In genomic region chr5:115565403-115565802, GRCm38 (mm10) we compare ENCODE assay signal across 8 mouse cellular contexts. TPM values are rescaled to one million over a fixed set of nuclear protein-coding genes. Genes with fewer than 3 reads are reported as not detected.
A peak's percentile ranks its signal among the peaks of the same experiment; 100 is the strongest.
DNase-seq lines count a peak whose midpoint lies in the region; ATAC-seq and TF ChIP-seq lines count a peak whose summit lies in the region.

No protein-coding gene starts in this region.

- peaks cover 4% of the 10 kb centered on the region for H3K4me1 ChIP-seq in bone marrow, adult 2 months (ENCODE audit: control insufficient read depth, insufficient read depth, low read length)
- peaks cover 7% of the 10 kb centered on the region; the same call in 1 of the 2 replicates for H3K4me1 ChIP-seq in hindbrain, embryonic 11.5 days (replicated peaks; ENCODE audit: control insufficient read depth, insufficient read depth, low read length)
- peaks cover 38% of the 10 kb centered on the region for H3K4me1 ChIP-seq in midbrain, embryonic 12.5 days

- H3K9me3 ChIP-seq in hindbrain, embryonic 11.5 days (ENCODE audit: control insufficient read depth, low read length): no peaks in the 10 kb centered on the region
- H3K9me3 ChIP-seq in midbrain, embryonic 12.5 days: no peaks in the 10 kb centered on the region

- no peak for TF ChIP-seq CTCF in layer of hippocampus, adult 2 months (conservative IDR thresholded peaks at IDR 0.05)
- TF ChIP-seq CTCF in bone marrow, adult 2 months (IDR thresholded peaks at IDR 0.05; ENCODE audit: control insufficient read depth, insufficient read depth, low read length): no peak

- no peak for DNase-seq in layer of hippocampus, adult 2 months (ENCODE audit: low spot score in 2 of 2)
- DNase-seq in layer of hippocampus, adult 8-10 months (ENCODE audit: low spot score in 2 of 2): no peak
- DNase-seq in hindbrain, embryonic 11.5 days (ENCODE audit: low spot score): peak; percentile 47
- DNase-seq in cerebellum, adult 18-20 months: no peak
- no peak for DNase-seq in urinary bladder, adult 2 months (ENCODE audit: low spot score)
- DNase-seq in spleen, postnatal 4 days (ENCODE audit: low spot score in 2 of 2): no peak

- H3K4me3 ChIP-seq in layer of hippocampus, adult 2 months: peak overlapping the region; percentile 89
- peak overlapping the region; percentile 80 for H3K4me3 ChIP-seq in bone marrow, adult 2 months (replicated peaks; ENCODE audit: control insufficient read depth, low read depth, low read length)
- H3K4me3 ChIP-seq in hindbrain, embryonic 11.5 days (ENCODE audit: low read depth, low read length): peak overlapping the region; percentile 97
- H3K4me3 ChIP-seq in midbrain, embryonic 12.5 days: peak overlapping the region; percentile 75

- WGBS in bone marrow, adult 2 months: under 1% methylated on average over 44 of the region's 46 CpGs
- WGBS in hindbrain, embryonic 11.5 days: under 1% methylated on average over 28 of the region's 46 CpGs
- WGBS in midbrain, embryonic 12.5 days: under 1% methylated on average over 39 of the region's 46 CpGs

- H3K4me2 ChIP-seq in hindbrain, embryonic 11.5 days (replicated peaks; ENCODE audit: low read depth, low read length): peak overlapping the region; percentile 81
- peak overlapping the region; percentile 84 for H3K4me2 ChIP-seq in midbrain, embryonic 12.5 days (replicated peaks)

- no peak for TF ChIP-seq POLR2A in bone marrow, adult 2 months (IDR thresholded peaks at IDR 0.05; ENCODE audit: borderline replicate concordance, control insufficient read depth, low read depth, low read length)

- peak overlapping the region; percentile 94 for H3K27ac ChIP-seq in layer of hippocampus, adult 2 months
- peak overlapping the region; percentile 51; the same call in 1 of the 2 replicates for H3K27ac ChIP-seq in bone marrow, adult 2 months (ENCODE audit: control insufficient read depth, insufficient read depth, low read depth, low read length, poor library complexity)
- peak overlapping the region; percentile 77 for H3K27ac ChIP-seq in hindbrain, embryonic 11.5 days (ENCODE audit: low read depth, low read length)
- H3K27ac ChIP-seq in midbrain, embryonic 12.5 days (replicated peaks): peak overlapping the region; percentile 66

- peak overlapping the region; percentile 94 for H3K9ac ChIP-seq in hindbrain, embryonic 11.5 days (ENCODE audit: low read depth, low read length)
- H3K9ac ChIP-seq in midbrain, embryonic 12.5 days (replicated peaks): peak overlapping the region; percentile 95

- ATAC-seq in hindbrain, embryonic 11.5 days (ENCODE audit: low FRiP score): peak; percentile 51; the same call in 1 of the 2 replicates
- peak; percentile 38; the same call in 1 of the 2 replicates for ATAC-seq in midbrain, embryonic 12.5 days (ENCODE audit: low FRiP score, low read depth)

- H3K36me3 ChIP-seq in hindbrain, embryonic 11.5 days (ENCODE audit: control insufficient read depth, insufficient read depth, low read length): peaks cover 10% of the 10 kb centered on the region; the same call in 1 of the 2 replicates
- H3K36me3 ChIP-seq in midbrain, embryonic 12.5 days: peaks cover 38% of the 10 kb centered on the region

- H3K27me3 ChIP-seq in hindbrain, embryonic 11.5 days (ENCODE audit: control insufficient read depth, insufficient read depth, low read length): no peaks in the 10 kb centered on the region
- H3K27me3 ChIP-seq in midbrain, embryonic 12.5 days: no peaks in the 10 kb centered on the region

RNA-seq across cellular contexts. Expression of gene Gcn1l1, which starts 0.3 kb away (rescaled TPM):
- 10 to 100 TPM; 74.5 to 76.7 TPM for total RNA-seq in layer of hippocampus, adult 2 months (2021)
- 10 to 100 TPM; 72.7 to 85.7 (median 77.4) TPM for total RNA-seq in layer of hippocampus, adult 8-10 months (2022)
- 23.3 and 38.4 TPM in 2 replicates for polyA plus RNA-seq in bone marrow, adult 2 months (2011; ENCODE audit: insufficient read depth, insufficient read length, low replicate concordance, missing spikeins)
- 31.8 and 39.4 TPM in 2 replicates for polyA plus RNA-seq in hindbrain, embryonic 11.5 days (2014; fragmentation: Nextera tagmentation; extraction: Ambion mirVana)
- polyA plus RNA-seq in midbrain, embryonic 12.5 days (2016; fragmentation: Nextera tagmentation; extraction: Ambion mirVana): 63.1 and 65.3 TPM in 2 replicates
- polyA plus RNA-seq in urinary bladder, adult 2 months (2012; rRNA removed): 17.8 and 26.4 TPM in 2 replicates

RNA-seq across cellular contexts. Expression of gene Rplp0, which starts 6.1 kb away (rescaled TPM):
- total RNA-seq in layer of hippocampus, adult 2 months (2021): 100 to 1,000 TPM; 225 to 234 TPM
- total RNA-seq in layer of hippocampus, adult 8-10 months (2022): 100 to 1,000 TPM; 188 to 289 (median 230) TPM
- polyA plus RNA-seq in bone marrow, adult 2 months (2011; ENCODE audit: insufficient read depth, insufficient read length, low replicate concordance, missing spikeins): 1,167 and 1,244 TPM in 2 replicates
- 1,244 and 1,247 TPM in 2 replicates for polyA plus RNA-seq in hindbrain, embryonic 11.5 days (2014; fragmentation: Nextera tagmentation; extraction: Ambion mirVana)
- polyA plus RNA-seq in midbrain, embryonic 12.5 days (2016; fragmentation: Nextera tagmentation; extraction: Ambion mirVana): 863 and 871 TPM in 2 replicates
- 2,459 and 2,490 TPM in 2 replicates for polyA plus RNA-seq in urinary bladder, adult 2 months (2012; rRNA removed)

RNA-seq across cellular contexts. Expression of gene Pxn, which starts 58.9 kb away (rescaled TPM):
- 10 to 100 TPM; 40.8 to 47.3 TPM for total RNA-seq in layer of hippocampus, adult 2 months (2021)
- total RNA-seq in layer of hippocampus, adult 8-10 months (2022): 10 to 100 TPM; 38.1 to 45.8 (median 40.2) TPM
- 32.5 and 71.6 TPM in 2 replicates for polyA plus RNA-seq in bone marrow, adult 2 months (2011; ENCODE audit: insufficient read depth, insufficient read length, low replicate concordance, missing spikeins)
- 9.0 and 10.1 TPM in 2 replicates for polyA plus RNA-seq in hindbrain, embryonic 11.5 days (2014; fragmentation: Nextera tagmentation; extraction: Ambion mirVana)
- polyA plus RNA-seq in midbrain, embryonic 12.5 days (2016; fragmentation: Nextera tagmentation; extraction: Ambion mirVana): 24.0 and 27.2 TPM in 2 replicates
- polyA plus RNA-seq in urinary bladder, adult 2 months (2012; rRNA removed): 68.7 and 73.4 TPM in 2 replicates
